Mouse (Mus musculus) MEL (cell line): Measurements from ENCODE around the gene Tbc1d2. TPM values are rescaled to one million over a fixed set of nuclear protein-coding genes. Genes with fewer than 3 reads are reported as not detected.
A peak's percentile ranks its signal among the peaks of the same experiment; 100 is the strongest.

ENCODE experiments used
- DNase-seq: peaks from one replicate; pipeline ENCODE4 v3.0.0; 2011; ENCODE audit warnings: low read depth, low spot score
- H3K27ac ChIP-seq: 2 replicates; pipeline ENCODE4 v1.5.1; 2012; ENCODE audit warnings: low read depth, mild to moderate bottlenecking, control low read depth, low read length, moderate library complexity; ENCODE audit not compliant: control insufficient read depth
- H3K27me3 ChIP-seq, 2 experiments: fragments of 150-350 bp in 1 of 2; sonication (generic) in 1 of 2; 2 replicates each; pipeline ENCODE4 v1.6.1; 2012; ENCODE audit warnings: low read length in 2 of 2, mild to moderate bottlenecking in 2 of 2, improper control_type of control experiment in 1 of 2, moderate library complexity in 1 of 2; ENCODE audit not compliant: insufficient read depth in 2 of 2, control insufficient read depth in 1 of 2
- H3K36me3 ChIP-seq, 2 experiments: 2 replicates each; pipeline ENCODE4 v1.6.1; 2012 to 2014; ENCODE audit warnings: low read length in 2 of 2, improper control_type of control experiment in 1 of 2, inconsistent platforms in 1 of 2, mild to moderate bottlenecking in 1 of 2; ENCODE audit not compliant: insufficient read depth in 2 of 2, control insufficient read depth in 1 of 2
- H3K4me1 ChIP-seq, 2 experiments: fragments of 150-350 bp in 1 of 2; sonication (generic) in 1 of 2; 2 replicates each; pipeline ENCODE4 v1.6.1; 2012; ENCODE audit warnings: low read length in 2 of 2, improper control_type of control experiment in 1 of 2, mild to moderate bottlenecking in 1 of 2; ENCODE audit not compliant: insufficient read depth in 2 of 2, control insufficient read depth in 1 of 2
- H3K4me3 ChIP-seq, 2 experiments: fragments of 150-350 bp in 1 of 2; sonication (generic) in 1 of 2; 2 replicates each; pipeline ENCODE4 v1.5.1; 2012; ENCODE audit warnings: low read depth in 2 of 2, low read length in 2 of 2, mild to moderate bottlenecking in 2 of 2, moderate library complexity in 2 of 2, control low read depth in 1 of 2, improper control_type of control experiment in 1 of 2; ENCODE audit not compliant: control insufficient read depth in 1 of 2, insufficient read depth in 1 of 2
- H3K79me2 ChIP-seq: 2 replicates; pipeline ENCODE4 v1.6.1; 2012; ENCODE audit warnings: mild to moderate bottlenecking, low read length, moderate library complexity; ENCODE audit not compliant: control insufficient read depth, poor library complexity, insufficient read depth
- H3K9ac ChIP-seq: 2 replicates; pipeline ENCODE4 v1.6.1; 2012; ENCODE audit warnings: low read depth, mild to moderate bottlenecking, control low read depth, low read length, moderate library complexity; ENCODE audit not compliant: control insufficient read depth, poor library complexity, severe bottlenecking
- H3K9me3 ChIP-seq: fragments of 150-350 bp; sonication (generic); replicated peaks from 2 replicates; pipeline ENCODE4 v1.6.1; 2012; ENCODE audit warnings: mild to moderate bottlenecking, low read length, improper control_type of control experiment, moderate library complexity; ENCODE audit not compliant: insufficient read depth
- BHLHE40 ChIP-seq: IDR thresholded peaks from 2 replicates; pipeline ENCODE4 v1.6.1; 2012; ENCODE audit warnings: low read depth, mild to moderate bottlenecking, inconsistent platforms, low read length, improper control_type of control experiment, borderline replicate concordance
- CHD1 ChIP-seq: IDR thresholded peaks from 2 replicates; pipeline ENCODE4 v1.6.1; 2012; ENCODE audit warnings: low read depth, mild to moderate bottlenecking, inconsistent platforms, low read length, improper control_type of control experiment
- CHD2 ChIP-seq: IDR thresholded peaks from 2 replicates; pipeline ENCODE4 v1.6.1; 2011; ENCODE audit warnings: low read length, improper control_type of control experiment
- E2F4 ChIP-seq: IDR thresholded peaks from 2 replicates; pipeline ENCODE4 v1.6.1; 2011; ENCODE audit warnings: low read depth, low read length, improper control_type of control experiment, borderline replicate concordance
- ETS1 ChIP-seq: IDR thresholded peaks from 2 replicates; pipeline ENCODE4 v1.6.1; 2012; ENCODE audit warnings: low read depth, mild to moderate bottlenecking, inconsistent platforms, low read length, improper control_type of control experiment, moderate library complexity
- GATA1 ChIP-seq: IDR thresholded peaks from 2 replicates; pipeline ENCODE4 v1.6.1; 2011; ENCODE audit warnings: low read depth, low read length, improper control_type of control experiment
- JUND ChIP-seq: IDR thresholded peaks from 2 replicates; pipeline ENCODE4 v1.6.1; 2011; ENCODE audit warnings: low read depth, mild to moderate bottlenecking, improper control_type of control experiment, low read length
- KAT2A ChIP-seq: conservative IDR thresholded peaks from 2 replicates; pipeline ENCODE4 v1.6.1; 2012; ENCODE audit warnings: low read depth, low read length, improper control_type of control experiment, inconsistent platforms
- MAFK ChIP-seq: IDR thresholded peaks from 2 replicates; pipeline ENCODE4 v1.6.1; 2011; ENCODE audit warnings: low read depth, mild to moderate bottlenecking, low read length, improper control_type of control experiment, borderline replicate concordance
- MAZ ChIP-seq: IDR thresholded peaks from 2 replicates; pipeline ENCODE4 v1.6.1; 2012; ENCODE audit warnings: low read depth, mild to moderate bottlenecking, inconsistent platforms, low read length, improper control_type of control experiment
- MEF2A ChIP-seq: IDR thresholded peaks from 2 replicates; pipeline ENCODE4 v1.6.1; 2014; ENCODE audit warnings: low read depth, mild to moderate bottlenecking, inconsistent platforms, low read length, improper control_type of control experiment; ENCODE audit not compliant: poor library complexity, insufficient replicate concordance, severe bottlenecking; ENCODE audit errors: extremely low read depth
- MYB ChIP-seq: IDR thresholded peaks from 2 replicates; pipeline ENCODE4 v1.6.1; 2011; ENCODE audit warnings: mild to moderate bottlenecking, low read depth, low read length, improper control_type of control experiment
- MYC ChIP-seq: IDR thresholded peaks from 2 replicates; pipeline ENCODE4 v1.6.1; 2011; ENCODE audit warnings: low read depth, mild to moderate bottlenecking, low read length, improper control_type of control experiment, moderate library complexity
- NELFE ChIP-seq: IDR thresholded peaks from 2 replicates; pipeline ENCODE4 v1.6.1; 2011; ENCODE audit warnings: low read depth, low read length, improper control_type of control experiment
- POLR2A ChIP-seq, 2 experiments: IDR thresholded peaks; 2 replicates each; pipeline ENCODE4 v1.6.1; 2011 to 2012; ENCODE audit warnings: low read length in 2 of 2, mild to moderate bottlenecking in 2 of 2, control low read depth in 1 of 2, improper control_type of control experiment in 1 of 2, low read depth in 1 of 2, moderate library complexity in 1 of 2; ENCODE audit not compliant: control insufficient read depth in 1 of 2, insufficient read depth in 1 of 2, poor library complexity in 1 of 2
- POLR2AphosphoS2 ChIP-seq: IDR thresholded peaks from 2 replicates; pipeline ENCODE4 v1.6.1; 2011; ENCODE audit warnings: low read length, improper control_type of control experiment
- POLR2AphosphoS5 ChIP-seq: IDR thresholded peaks from 2 replicates; pipeline ENCODE4 v1.6.1; 2012; ENCODE audit warnings: low read depth, borderline replicate concordance, mild to moderate bottlenecking, inconsistent platforms, low read length, moderate library complexity, mixed read lengths
- RAD21 ChIP-seq: IDR thresholded peaks from 2 replicates; pipeline ENCODE4 v1.6.1; 2011; ENCODE audit warnings: mild to moderate bottlenecking, low read depth, low read length, improper control_type of control experiment
- RCOR1 ChIP-seq: IDR thresholded peaks from 2 replicates; pipeline ENCODE4 v1.6.1; 2012; ENCODE audit warnings: low read depth, mild to moderate bottlenecking, inconsistent platforms, low read length, improper control_type of control experiment
- SIN3A ChIP-seq: IDR thresholded peaks from 2 replicates; pipeline ENCODE4 v1.6.1; 2012; ENCODE audit warnings: low read length, improper control_type of control experiment, inconsistent platforms
- TAL1 ChIP-seq: IDR thresholded peaks from 2 replicates; pipeline ENCODE4 v1.6.1; 2012; ENCODE audit warnings: mild to moderate bottlenecking, inconsistent platforms, low read length, moderate library complexity, mixed read lengths
- TBP ChIP-seq: IDR thresholded peaks from 2 replicates; pipeline ENCODE4 v1.8.0; 2011; ENCODE audit warnings: low read depth, low read length, improper control_type of control experiment
- TCF12 ChIP-seq: IDR thresholded peaks from 2 replicates; pipeline ENCODE4 v1.6.1; 2014; ENCODE audit warnings: low read depth, mild to moderate bottlenecking, inconsistent platforms, low read length, improper control_type of control experiment, moderate library complexity
- UBTF ChIP-seq: IDR thresholded peaks from 2 replicates; pipeline ENCODE4 v1.6.1; 2012; ENCODE audit warnings: low read depth, mild to moderate bottlenecking, inconsistent platforms, low read length, improper control_type of control experiment, moderate library complexity, borderline replicate concordance; ENCODE audit not compliant: insufficient read depth
- USF2 ChIP-seq, 2 experiments: IDR thresholded peaks; 2 replicates each; pipeline ENCODE4 v1.6.1; 2011 to 2012; ENCODE audit warnings: improper control_type of control experiment in 2 of 2, low read length in 2 of 2, borderline replicate concordance in 1 of 2, inconsistent platforms in 1 of 2, low read depth in 1 of 2, mild to moderate bottlenecking in 1 of 2; ENCODE audit not compliant: insufficient read depth in 1 of 2
- ZC3H11A ChIP-seq: IDR thresholded peaks from 2 replicates; pipeline ENCODE4 v1.6.1; 2012; ENCODE audit warnings: low read depth, mild to moderate bottlenecking, inconsistent platforms, low read length, improper control_type of control experiment
- ZKSCAN1 ChIP-seq: IDR thresholded peaks from 2 replicates; pipeline ENCODE4 v1.6.1; 2012; ENCODE audit warnings: low read depth, mild to moderate bottlenecking, inconsistent platforms, low read length, improper control_type of control experiment, moderate library complexity
- ZMIZ1 ChIP-seq: IDR thresholded peaks from 2 replicates; pipeline ENCODE4 v1.6.1; 2012; ENCODE audit warnings: low read depth, mild to moderate bottlenecking, inconsistent platforms, low read length, improper control_type of control experiment, moderate library complexity
- polyA plus RNA-seq, 2 experiments: library from polyadenylated mRNA; stranded (reverse) in 1 of 2; unstranded in 1 of 2; fragments of >175 nt in 1 of 2; fragments of >200 nt in 1 of 2; gene quantifications; 2 replicates each; pipeline versions ENCODE4 v1.2.1 to v1.2.4; 2012; ENCODE audit warnings: low replicate concordance in 2 of 2, low read depth in 1 of 2; ENCODE audit not compliant: insufficient read length in 2 of 2, insufficient read depth in 1 of 2, missing spikeins in 1 of 2
- total RNA-seq: library from RNA; depleted of rRNA; stranded (reverse); fragments of 300-350 nt; gene quantifications from 2 replicates; pipeline ENCODE4 v1.2.3, GENCODE M21; 2012

The Tbc1d2 gene
- total and polyA plus RNA-seq, 3 experiments: 0.19 to 0.36 TPM; not detected in 1

GRCm38 (mm10) chr4:46602704-46603103 is 47.3 kb downstream of the Tbc1d2 start:
- Histone ChIP-seq H3K36me3 (no peaks in the 10 kb centered on the region), H3K4me3 (no peak overlapping the region), H3K79me2 (no peaks in the 10 kb centered on the region; the same call in 1 of the 2 replicates), H3K9ac (no peak overlapping the region), H3K27me3 (peaks cover 7 to 8% of the 10 kb centered on the region in 2 experiments; a peak in 3 of 4 replicates), H3K9me3 (no peaks in the 10 kb centered on the region), H3K4me1 (no peaks in the 10 kb centered on the region), H3K27ac (no peak overlapping the region)
- TF ChIP-seq ZC3H11A (no peak), POLR2A (IDR thresholded peaks at IDR 0.05; ENCODE audit: control insufficient read depth in 1 of 2, insufficient read depth in 1 of 2, low read depth in 1 of 2, low read length in 2 of 2, poor library complexity in 1 of 2) (no peak), MEF2A (no peak), POLR2AphosphoS5 (no peak), KAT2A (no peak), ETS1 (no peak), CHD1 (no peak), TCF12 (no peak), BHLHE40 (no peak), RAD21 (no peak), GATA1 (no peak), ZMIZ1 (no peak)
- no peak for DNase-seq

GRCm38 (mm10) chr4:46601844-46602423 is 48.1 kb downstream of the Tbc1d2 start, which contains the start of gene Coro2a:
Gene Coro2a (minus strand): TSS chr4:46602202.
- Histone ChIP-seq H3K36me3 (no peaks in the 10 kb centered on the region), H3K79me2 (no peaks in the 10 kb centered on the region; the same call in 1 of the 2 replicates), H3K9ac (peak within 1 kb of the TSS; percentile 77), H3K4me3 (peak within 1 kb of the TSS; percentile 69 to 89), H3K27me3 (peaks cover 7 to 8% of the 10 kb centered on the region in 2 experiments; a peak in 3 of 4 replicates), H3K27ac (no peak within 1 kb of the TSS), H3K9me3 (no peaks in the 10 kb centered on the region), H3K4me1 (no peaks in the 10 kb centered on the region)
- DNase-seq: peak; percentile 88
- TF ChIP-seq UBTF (no peak), RAD21 (peak; percentile 35), ETS1 (peak; percentile 42; the same call in 1 of the 2 replicates), KAT2A (no peak), POLR2AphosphoS2 (no peak), BHLHE40 (no peak), POLR2AphosphoS5 (no peak), JUND (no peak), MYB (no peak), ZKSCAN1 (no peak), MEF2A (no peak), ZC3H11A (no peak), MAFK (no peak), MAZ (peak; percentile 70; the same call in 1 of the 2 replicates), RCOR1 (no peak), GATA1 (no peak), CHD2 (no peak), SIN3A (peak; percentile 45; the same call in 1 of the 2 replicates), TAL1 (no peak), NELFE (no peak), TCF12 (0 out of 2 replicates have a peak, but pooled peaks have one; percentile 41), E2F4 (peak; percentile 62; the same call in 1 of the 2 replicates), ZMIZ1 (no peak), USF2 (IDR thresholded peaks at IDR 0.05; ENCODE audit: borderline replicate concordance in 1 of 2, insufficient read depth in 1 of 2, low read depth in 1 of 2, low read length in 2 of 2) (no peak), MYC (no peak), TBP (no peak)
